Mouse (Mus musculus) neural tube, embryonic 11.5 days (tissue): ENCODE data around the gene Plin2. TPM values are rescaled to one million over a fixed set of nuclear protein-coding genes. Genes with fewer than 3 reads are reported as not detected.
"Not testable (repeated sequence)": the region's sequence is repeated elsewhere in the genome, so short reads cannot be mapped to it uniquely, and the experiment has no call there.

Experiments used
- ATAC-seq: fragments of 200-750 bp; cut with Nextera tagmentation; 2 replicates; pipeline ENCODE4 v1.8.0; 2017; ENCODE audit warnings: moderate number of reproducible peaks, mild to moderate bottlenecking, moderate TSS enrichment, moderate library complexity; ENCODE audit not compliant: insufficient read depth, low FRiP score, low TSS enrichment
- DNase-seq: peaks from one replicate; pipeline ENCODE4 v3.0.0-alpha.2; 2015; ENCODE audit warnings: low spot score
- H3K27ac ChIP-seq: fragments of 300-500 bp; sonication (generic); 2 replicates; pipeline ENCODE4 v1.5.1; 2014; ENCODE audit warnings: low read depth, mild to moderate bottlenecking, low read length
- H3K27me3 ChIP-seq: fragments of 300-500 bp; sonication (generic); 2 replicates; pipeline ENCODE4 v1.6.1; 2014; ENCODE audit warnings: mild to moderate bottlenecking, low read length, mixed read lengths; ENCODE audit not compliant: control insufficient read depth, insufficient read depth
- H3K36me3 ChIP-seq: fragments of 300-500 bp; sonication (generic); 2 replicates; pipeline ENCODE4 v1.6.1; 2014; ENCODE audit warnings: mild to moderate bottlenecking, low read length, moderate library complexity, mixed read lengths; ENCODE audit not compliant: control insufficient read depth, insufficient read depth
- H3K4me1 ChIP-seq: fragments of 300-500 bp; sonication (generic); 2 replicates; pipeline ENCODE4 v1.6.1; 2014; ENCODE audit warnings: low read length, mixed read lengths; ENCODE audit not compliant: control insufficient read depth, insufficient read depth
- H3K4me2 ChIP-seq: fragments of 300-500 bp; sonication (generic); 2 replicates; pipeline ENCODE4 v1.6.1; 2014; ENCODE audit warnings: low read depth, mild to moderate bottlenecking, moderate library complexity
- H3K4me3 ChIP-seq: fragments of 300-500 bp; sonication (generic); 2 replicates; pipeline ENCODE4 v1.5.1; 2014; ENCODE audit warnings: low read depth, low read length
- H3K9ac ChIP-seq: fragments of 300-500 bp; sonication (generic); 2 replicates; pipeline ENCODE4 v1.6.1; 2014; ENCODE audit warnings: mild to moderate bottlenecking, low read length
- H3K9me3 ChIP-seq: fragments of 300-500 bp; sonication (generic); 2 replicates; pipeline ENCODE4 v1.6.1; 2016; ENCODE audit warnings: low read length; ENCODE audit not compliant: control insufficient read depth
- WGBS: fragments of 180-500 bp; shearing (Covaris S2); extraction: QIAGEN DNeasy Blood & Tissue Kit; methylation state at CpG from one replicate; pipeline ENCODE4 v1.1.7; 2014; 5-methylcytosine and 5-hydroxymethylcytosine counted together
- polyA plus RNA-seq: library from polyadenylated mRNA; unstranded; fragments of >200 nt; fragmentation: Nextera tagmentation; extraction: Ambion mirVana; gene quantifications from 2 replicates; pipeline ENCODE4 v1.2.1, GENCODE M21; 2014

Plin2 gene
- polyA plus RNA-seq, 1 experiment from 2014 or later, result 84.2 TPM

GRCm38 (mm10) chr4:86626496-86626895, 43.4 kb downstream of the Plin2 start:
- not testable (repeated sequence) for H3K9me3 ChIP-seq, H3K36me3 ChIP-seq, H3K9ac ChIP-seq, H3K27ac ChIP-seq, H3K27me3 ChIP-seq, DNase-seq, ATAC-seq, H3K4me1 ChIP-seq, H3K4me2 ChIP-seq, H3K4me3 ChIP-seq
- 94% methylated on average over 7 of the region's 7 CpGs for WGBS

GRCm38 (mm10) chr4:86625463-86625862, 44.4 kb downstream of the Plin2 start:
- no peak overlapping the region for H3K4me2 ChIP-seq
- no peaks in the 10 kb centered on the region for H3K9me3 ChIP-seq
- H3K9ac ChIP-seq, result no peak overlapping the region
- no peak for ATAC-seq
- no peak overlapping the region for H3K4me3 ChIP-seq
- H3K27me3 ChIP-seq, result no peaks in the 10 kb centered on the region
- no peak overlapping the region for H3K27ac ChIP-seq
- WGBS, result 88% methylated on average over 5 of the region's 5 CpGs
- no peaks in the 10 kb centered on the region for H3K4me1 ChIP-seq
- DNase-seq, result no peak
- H3K36me3 ChIP-seq, result no peaks in the 10 kb centered on the region

GRCm38 (mm10) chr4:86622532-86622931, 47.3 kb downstream of the Plin2 start:
- H3K9ac ChIP-seq, H3K36me3 ChIP-seq, ATAC-seq, H3K4me2 ChIP-seq, H3K27me3 ChIP-seq, DNase-seq, H3K4me1 ChIP-seq, H3K4me3 ChIP-seq, H3K9me3 ChIP-seq, H3K27ac ChIP-seq: not testable (repeated sequence)
- WGBS, result 85% methylated on average over 1 of the region's 1 CpGs

GRCm38 (mm10) chr4:86622116-86622515, 47.7 kb downstream of the Plin2 start:
- Histone ChIP-seq H3K4me2 (no peak overlapping the region), H3K27me3 (no peaks in the 10 kb centered on the region), H3K9ac (no peak overlapping the region), H3K27ac (no peak overlapping the region), H3K9me3 (no peaks in the 10 kb centered on the region), H3K4me1 (no peaks in the 10 kb centered on the region), H3K4me3 (no peak overlapping the region), H3K36me3 (no peaks in the 10 kb centered on the region)
- WGBS, result 80% methylated on average over 3 of the region's 3 CpGs
- ATAC-seq (no peak), DNase-seq (no peak)

- Histone ChIP-seq H3K36me3 (no peaks in the 10 kb centered on the region), H3K9ac (no peak overlapping the region), H3K27me3 (no peaks in the 10 kb centered on the region), H3K4me2 (no peak overlapping the region), H3K27ac (no peak overlapping the region), H3K4me3 (no peak overlapping the region), H3K9me3 (no peaks in the 10 kb centered on the region), H3K4me1 (no peaks in the 10 kb centered on the region)
- DNase-seq, result no peak
- ATAC-seq, result no peak
- 84% methylated on average over 2 of the region's 2 CpGs for WGBS
Observed at GRCm38 (mm10) chr4:86620506-86620905, 49.4 kb downstream of the Plin2 start.

GRCm38 (mm10) chr4:86612289-86612620, 57.6 kb downstream of the Plin2 start:
- WGBS, result 38% methylated on average over 8 of the region's 8 CpGs
- Histone ChIP-seq H3K27ac (no peak overlapping the region), H3K4me2 (peak overlapping the region; percentile 47), H3K4me1 (no peaks in the 10 kb centered on the region), H3K27me3 (no peaks in the 10 kb centered on the region), H3K4me3 (peak overlapping the region; percentile 89), H3K9me3 (no peaks in the 10 kb centered on the region), H3K9ac (peak overlapping the region; percentile 62), H3K36me3 (no peaks in the 10 kb centered on the region)
- DNase-seq (no peak), ATAC-seq (peak; percentile 32; the same call in 1 of the 2 replicates)

- Histone ChIP-seq H3K9ac (peak within 1 kb of the TSS; percentile 86), H3K9me3 (no peaks in the 10 kb centered on the region), H3K27me3 (no peaks in the 10 kb centered on the region), H3K4me3 (peak within 1 kb of the TSS; percentile 89), H3K4me1 (no peaks in the 10 kb centered on the region), H3K36me3 (no peaks in the 10 kb centered on the region), H3K4me2 (peak within 1 kb of the TSS; percentile 81), H3K27ac (peak within 1 kb of the TSS; percentile 67)
- peak; percentile 93 for DNase-seq
- ATAC-seq, result peak; percentile 99
- under 1% methylated on average over 59 of the region's 59 CpGs for WGBS
Observed at GRCm38 (mm10) chr4:86611524-86612288, 58.2 kb downstream of the Plin2 start, which contains the start of gene Haus6. Gene Haus6 (minus strand): TSS chr4:86612055.

Other genes with a start within 250 kb of the Plin2 start
- gene Saxo1, start 111.7 kb downstream of the Plin2 start, polyA plus RNA-seq, result 0.13 TPM in 1 of 2 replicates, not detected in the other
- gene Rraga, start 94.4 kb downstream of the Plin2 start, polyA plus RNA-seq, result 124 and 137 TPM in 2 replicates
- gene Haus6, start 58.0 kb downstream of the Plin2 start, polyA plus RNA-seq, result 28.9 and 29.2 TPM in 2 replicates
- 5.3 and 6.7 TPM in 2 replicates for gene Dennd4c, start 78.5 kb upstream of the Plin2 start, polyA plus RNA-seq
- gene Rps6, start 187.4 kb upstream of the Plin2 start, polyA plus RNA-seq, result 682 and 700 TPM in 2 replicates
- 9.3 and 11.4 TPM in 2 replicates for gene Acer2, start 204.3 kb upstream of the Plin2 start, polyA plus RNA-seq